Mouse (Mus musculus): ENCODE results near the gene Nprl3.
A peak's percentile ranks its signal among the peaks of the same experiment; 100 is the strongest.

Gene Nprl3

GRCm38 (mm10) chr11:32198256-32198955, 69.1 kb downstream of the Nprl3 start:
- no peak for DNase-seq (ENCODE audit: low spot score)

GRCm38 (mm10) chr11:32197766-32198165, 69.7 kb downstream of the Nprl3 start:
- DNase-seq (ENCODE audit: low spot score): no peak

DNA sequence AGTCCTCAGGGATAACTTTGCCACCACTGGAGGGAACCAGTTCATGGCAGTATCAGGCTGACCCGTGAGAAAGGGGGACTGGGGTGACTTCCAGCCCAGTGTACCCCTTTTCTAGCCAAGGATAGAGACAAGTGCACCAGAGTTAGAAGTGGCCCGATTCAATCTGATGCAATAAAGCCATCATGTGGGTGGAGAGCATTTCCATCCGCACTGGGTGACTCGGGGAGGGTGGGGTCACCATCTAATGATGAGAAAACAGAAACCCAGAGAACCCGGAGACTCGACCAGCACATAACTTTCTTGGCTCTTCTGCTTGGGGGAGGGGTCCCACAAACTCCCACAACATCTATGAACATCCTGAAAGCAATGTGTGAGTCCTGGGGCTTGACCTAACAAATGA, 70.8 kb downstream of the Nprl3 start:
- no peak for DNase-seq (ENCODE audit: low spot score)

GRCm38 (mm10) chr11:32195867-32196540, 71.5 kb downstream of the Nprl3 start:
- no peak for DNase-seq (ENCODE audit: low spot score)

DNA sequence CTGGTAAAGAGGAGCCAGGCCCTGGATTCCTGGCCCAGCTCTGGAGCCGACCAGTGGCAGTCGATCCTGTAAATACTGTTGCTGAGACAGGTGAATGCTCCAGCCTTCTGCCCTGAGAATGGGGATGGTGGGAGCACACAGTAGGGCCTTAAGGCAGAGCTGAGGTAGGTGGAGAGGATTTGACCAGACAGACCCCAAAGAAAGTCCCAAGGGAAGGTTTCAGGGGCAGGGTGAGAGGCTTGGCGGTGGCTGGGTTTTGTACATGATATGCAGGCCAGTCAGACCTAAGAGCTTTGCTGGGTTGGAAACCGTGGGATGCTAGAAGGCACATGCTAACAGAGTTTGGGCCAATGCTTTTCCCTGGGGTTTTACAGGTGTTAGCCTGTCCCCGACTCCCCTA, 72.9 kb downstream of the Nprl3 start:
- no peak for DNase-seq (ENCODE audit: low spot score)

DNA sequence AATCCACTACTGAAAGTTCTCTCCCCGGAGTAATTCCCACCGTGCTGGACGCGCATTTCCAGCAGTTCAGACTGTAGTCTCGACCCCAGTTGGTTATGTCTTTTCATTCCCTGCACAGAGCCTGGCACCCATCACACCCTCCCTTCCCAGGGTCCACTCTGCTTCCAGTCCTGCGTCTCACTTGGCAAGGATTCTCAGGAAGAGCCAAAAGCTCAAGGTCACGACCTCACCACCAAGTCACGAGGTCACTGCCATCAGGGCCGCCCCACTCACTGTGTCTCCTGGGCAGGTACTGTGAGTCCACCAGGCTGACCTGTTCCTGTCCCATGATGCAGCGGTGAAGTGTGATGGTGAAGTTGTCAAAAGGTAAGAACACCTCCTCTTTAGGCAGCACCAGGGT, 73.4 kb downstream of the Nprl3 start:
- no peak for DNase-seq (ENCODE audit: low spot score)

- DNase-seq (ENCODE audit: low spot score): no peak
Observed at GRCm38 (mm10) chr11:32193156-32193555, 74.4 kb downstream of the Nprl3 start.

DNA sequence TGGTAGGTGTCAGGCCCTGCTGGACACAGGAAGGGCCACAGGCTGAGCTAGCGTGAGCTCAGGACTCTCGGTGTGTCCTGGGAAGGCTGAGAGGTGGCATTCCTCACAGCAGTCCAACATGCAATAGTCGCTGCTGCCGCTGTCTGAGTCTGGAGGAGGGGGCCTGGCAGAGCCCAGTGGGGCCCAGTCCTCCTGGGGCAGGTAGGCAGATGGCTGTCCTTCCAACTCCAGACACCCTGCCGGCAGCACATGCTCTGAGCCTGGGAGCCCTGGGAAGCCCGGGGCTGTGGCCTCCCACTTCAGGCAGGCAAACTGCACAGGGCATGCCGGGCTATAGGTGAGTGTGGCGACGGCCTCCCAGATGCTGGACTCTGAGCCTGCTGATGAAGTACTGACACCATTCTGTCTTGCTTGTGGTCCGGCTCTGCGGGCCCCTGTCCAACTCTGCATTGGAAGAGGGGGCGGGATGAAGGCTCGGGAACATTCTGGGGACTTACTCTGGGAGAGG, 76.8 kb downstream of the Nprl3 start:
- DNase-seq (ENCODE audit: low spot score): no peak

DNA sequence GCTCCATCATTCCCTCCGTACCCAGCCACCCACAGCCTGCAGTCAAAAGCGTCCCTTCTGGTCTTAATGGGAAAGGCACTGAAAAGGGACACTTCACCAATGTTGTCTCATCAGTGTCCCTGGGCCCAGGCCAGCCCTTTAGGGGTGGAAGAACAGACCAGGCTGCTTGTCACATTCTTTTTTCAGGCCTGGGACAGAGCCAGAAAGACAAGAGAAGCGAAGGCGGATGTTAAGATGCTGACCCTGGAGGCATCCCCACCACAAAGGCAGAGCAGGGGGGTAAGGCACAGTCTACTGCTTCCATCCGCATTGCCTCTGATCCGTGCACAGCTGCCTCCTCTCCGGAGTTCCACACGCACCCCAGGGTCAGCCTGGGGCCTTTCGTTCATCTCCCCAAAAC, 77.4 kb downstream of the Nprl3 start:
- no peak for DNase-seq (ENCODE audit: low spot score)

- no peak for DNase-seq (ENCODE audit: low spot score)
Observed at GRCm38 (mm10) chr11:32189434-32189833, 78.1 kb downstream of the Nprl3 start.

DNA sequence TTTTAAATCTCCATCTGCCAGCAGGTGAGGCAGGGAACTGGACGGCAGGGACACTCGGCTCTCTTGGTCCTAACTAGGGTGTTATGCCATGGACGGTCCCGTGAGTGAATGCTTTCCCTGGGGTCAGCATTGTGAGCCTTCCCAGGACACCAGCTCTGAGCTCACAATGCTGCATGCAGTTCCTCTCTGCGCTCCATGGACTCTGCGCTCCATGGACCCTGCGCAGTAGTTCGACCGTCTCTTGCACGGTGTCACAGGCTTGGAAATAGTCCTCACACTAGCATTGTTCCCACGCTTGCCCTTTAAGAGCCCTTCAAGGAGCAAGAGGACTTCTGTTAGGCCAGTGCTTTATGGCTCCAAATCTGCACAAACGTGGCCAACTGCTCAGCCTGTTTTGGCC, 78.6 kb downstream of the Nprl3 start:
- no peak for DNase-seq (ENCODE audit: low spot score)

DNA sequence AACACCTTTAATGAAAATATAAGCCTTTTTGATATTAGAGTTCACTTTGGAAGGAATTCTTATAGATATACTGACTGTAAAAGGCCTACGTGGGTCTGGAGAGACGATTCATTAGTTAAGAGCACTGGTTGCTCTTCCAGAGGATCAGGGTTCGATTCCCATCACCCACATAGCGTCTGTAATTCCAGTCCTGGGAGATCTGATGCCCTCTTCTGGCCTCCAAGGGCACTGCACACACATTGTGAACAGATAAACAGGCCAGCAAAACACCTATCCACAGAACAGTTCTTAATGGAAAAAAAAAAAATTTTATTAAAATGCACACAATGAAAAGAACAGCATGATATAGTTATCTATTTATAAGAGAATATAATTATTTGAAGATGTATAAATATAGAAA, 80.3 kb downstream of the Nprl3 start:
- no peak for DNase-seq (ENCODE audit: low spot score)

DNA sequence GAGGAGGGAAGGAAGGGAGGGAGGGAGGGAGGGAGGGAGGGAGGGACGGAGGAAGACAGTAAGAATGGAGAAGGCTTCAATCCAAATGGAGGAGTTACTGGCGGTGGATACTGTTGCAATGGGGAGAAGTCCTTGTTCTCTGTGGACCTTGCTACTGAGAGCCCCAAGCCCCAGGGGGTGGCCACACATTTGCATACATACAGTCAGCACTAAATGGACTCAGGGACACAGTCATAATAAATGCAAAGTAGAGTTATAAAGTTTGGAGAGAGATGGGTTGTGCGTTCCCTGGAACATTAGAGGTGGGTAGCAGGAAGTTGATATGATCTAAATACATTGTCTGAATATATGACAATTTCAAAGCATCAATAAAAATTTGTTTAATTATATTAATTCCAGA, 81.5 kb downstream of the Nprl3 start:
- no peak for DNase-seq (ENCODE audit: low spot score)

- no peak for DNase-seq (ENCODE audit: low spot score)
Observed at GRCm38 (mm10) chr11:32184469-32184868, 83.0 kb downstream of the Nprl3 start.

DNA sequence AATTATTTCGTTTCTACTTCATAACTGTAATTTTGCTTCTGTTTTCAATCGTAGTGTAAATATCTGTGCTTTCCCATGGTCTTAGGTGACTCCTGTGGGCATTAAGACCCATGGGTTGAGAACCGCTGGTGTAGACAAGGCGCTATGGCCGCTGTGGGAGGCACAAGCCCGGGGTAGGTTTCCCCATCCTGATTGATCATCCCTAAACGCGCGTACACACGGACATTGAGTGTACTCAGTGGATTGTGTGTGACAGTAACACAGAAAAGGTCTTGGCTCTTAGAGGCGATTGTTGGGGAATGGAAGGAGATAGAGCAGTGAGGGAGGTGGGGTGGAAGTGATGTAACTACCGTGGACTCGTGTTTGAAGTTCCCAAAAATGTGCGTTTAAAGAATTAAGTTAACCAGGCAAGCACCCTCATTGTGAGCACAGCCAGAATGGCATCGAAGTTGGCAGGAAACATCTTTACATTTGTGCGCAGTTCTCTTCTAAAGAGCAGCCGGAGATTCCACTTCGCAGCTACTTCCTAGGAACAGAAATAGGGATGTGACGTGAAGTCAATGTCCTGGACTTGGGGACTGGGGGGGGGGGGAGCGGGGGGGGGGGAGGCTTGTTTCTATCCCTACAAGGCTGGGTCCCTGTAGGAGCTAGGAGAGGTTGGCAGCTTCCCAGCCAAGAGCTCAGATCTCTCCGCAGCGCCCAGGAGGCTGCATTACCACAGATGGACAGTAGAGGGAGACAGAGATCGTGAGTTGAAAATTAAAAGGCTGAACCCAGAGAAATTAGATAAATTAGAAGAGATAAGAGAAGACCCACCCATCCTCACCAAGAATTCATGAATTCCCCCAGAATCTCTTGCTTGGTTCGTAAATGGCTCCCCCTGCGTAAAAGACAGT, 85.3 kb downstream of the Nprl3 start:
- peak; percentile 90 for DNase-seq (ENCODE audit: low spot score)

DNA sequence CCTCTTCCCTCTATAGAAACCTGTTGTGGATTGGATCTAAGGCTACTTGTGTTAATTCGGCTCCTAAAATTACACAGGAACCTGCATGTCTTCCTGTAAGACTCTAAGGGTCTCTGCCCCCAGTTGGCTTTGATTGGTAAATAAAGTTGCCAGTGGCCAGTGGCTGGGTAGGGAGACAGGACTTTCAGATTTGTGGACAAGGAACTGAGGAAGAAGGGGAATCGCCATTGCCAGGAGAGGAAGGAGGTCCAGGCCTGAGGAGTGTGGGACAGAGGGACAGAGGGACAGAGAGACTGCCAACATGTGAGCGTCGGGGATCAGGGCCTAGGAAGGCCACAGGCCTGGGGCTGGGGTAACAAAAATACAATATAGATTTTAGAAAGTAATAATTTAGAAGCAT, 86.3 kb downstream of the Nprl3 start:
- no peak for DNase-seq (ENCODE audit: low spot score)

DNA sequence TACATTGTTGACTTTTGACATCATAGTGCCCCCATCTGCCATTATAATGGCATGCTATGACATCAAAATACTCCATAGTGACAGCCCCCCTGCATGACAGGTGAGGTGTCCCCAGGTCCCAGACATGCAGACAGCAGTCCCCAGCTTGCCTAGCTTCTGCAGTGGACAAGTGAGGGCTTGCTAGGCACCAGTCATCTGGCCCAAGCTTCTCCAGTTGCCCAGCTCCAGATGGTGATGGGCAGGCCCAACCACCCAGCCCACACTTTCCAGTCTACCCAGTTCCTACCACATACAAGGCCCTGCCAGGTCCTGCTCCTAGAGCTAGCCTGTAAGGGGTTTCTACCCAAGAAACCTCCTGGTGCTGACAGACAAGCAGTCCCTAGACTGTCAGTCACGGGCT, 89.0 kb downstream of the Nprl3 start:
- peak; percentile 24 for DNase-seq (ENCODE audit: low spot score)

Data from MN1 (cell line).